Mouse (Mus musculus): ENCODE measurements around the gene Acp7. TPM values are rescaled to one million over a fixed set of nuclear protein-coding genes. Genes with fewer than 3 reads are reported as not detected.

Gene Acp7
- polyA plus RNA-seq, 1 experiment = not detected

GRCm38 (mm10) chr7:28671172-28671571 is 40.0 kb upstream of the Acp7 start:
- TF ChIP-seq POLR2A (IDR thresholded peaks at IDR 0.05; ENCODE audit: low read depth, low read length) (no peak), CTCF (conservative IDR thresholded peaks at IDR 0.05; ENCODE audit: insufficient read depth, insufficient read length, low read depth, low read length) (no peak)
- Histone ChIP-seq H3K4me1 (ENCODE audit: control insufficient read depth, insufficient read depth, low read length) (no peaks in the 10 kb centered on the region), H3K27ac (ENCODE audit: insufficient read depth, low read depth, low read length) (no peak overlapping the region), H3K4me3 (ENCODE audit: insufficient read depth, low read depth, low read length) (no peak overlapping the region), H3K27me3 (replicated peaks; ENCODE audit: control insufficient read depth, insufficient read depth, low read length) (no peaks in the 10 kb centered on the region), H3K36me3 (ENCODE audit: control insufficient read depth, insufficient read depth, low read length) (no peaks in the 10 kb centered on the region)
- no peak for DNase-seq
- 42% methylated on average over 4 of the region's 4 CpGs for WGBS

- no peaks in the 10 kb centered on the region for H3K36me3 ChIP-seq (ENCODE audit: control insufficient read depth, insufficient read depth, low read length)
- TF ChIP-seq POLR2A (IDR thresholded peaks at IDR 0.05; ENCODE audit: low read depth, low read length) = no peak
- no peak for TF ChIP-seq CTCF (conservative IDR thresholded peaks at IDR 0.05; ENCODE audit: insufficient read depth, insufficient read length, low read depth, low read length)
- H3K4me1 ChIP-seq (ENCODE audit: control insufficient read depth, insufficient read depth, low read length) = no peaks in the 10 kb centered on the region
- no peak overlapping the region for H3K4me3 ChIP-seq (ENCODE audit: insufficient read depth, low read depth, low read length)
- H3K27ac ChIP-seq (ENCODE audit: insufficient read depth, low read depth, low read length) = no peak overlapping the region
- no peak for DNase-seq
- WGBS = 10% methylated on average over 15 of the region's 15 CpGs
- no peaks in the 10 kb centered on the region for H3K27me3 ChIP-seq (replicated peaks; ENCODE audit: control insufficient read depth, insufficient read depth, low read length)
These were observed 34.8 kb upstream of the Acp7 start for GRCm38 (mm10) chr7:28665620-28666579.

- H3K4me1 ChIP-seq (ENCODE audit: control insufficient read depth, insufficient read depth, low read length) = no peaks in the 10 kb centered on the region
- no peak for TF ChIP-seq POLR2A (IDR thresholded peaks at IDR 0.05; ENCODE audit: low read depth, low read length)
- TF ChIP-seq CTCF (conservative IDR thresholded peaks at IDR 0.05; ENCODE audit: insufficient read depth, insufficient read length, low read depth, low read length) = no peak
- DNase-seq = no peak
- H3K27ac ChIP-seq (ENCODE audit: insufficient read depth, low read depth, low read length) = no peak overlapping the region
- no peak overlapping the region for H3K4me3 ChIP-seq (ENCODE audit: insufficient read depth, low read depth, low read length)
- WGBS = 68% methylated on average over 4 of the region's 4 CpGs
- H3K36me3 ChIP-seq (ENCODE audit: control insufficient read depth, insufficient read depth, low read length) = no peaks in the 10 kb centered on the region
- no peaks in the 10 kb centered on the region for H3K27me3 ChIP-seq (replicated peaks; ENCODE audit: control insufficient read depth, insufficient read depth, low read length)
These were observed 25.3 kb upstream of the Acp7 start for GRCm38 (mm10) chr7:28656430-28656829.

- H3K4me3 ChIP-seq (ENCODE audit: insufficient read depth, low read depth, low read length) = no peak overlapping the region
- no peak for DNase-seq
- H3K27ac ChIP-seq (ENCODE audit: insufficient read depth, low read depth, low read length) = no peak overlapping the region
- H3K36me3 ChIP-seq (ENCODE audit: control insufficient read depth, insufficient read depth, low read length) = no peaks in the 10 kb centered on the region
- no peaks in the 10 kb centered on the region for H3K4me1 ChIP-seq (ENCODE audit: control insufficient read depth, insufficient read depth, low read length)
- no peaks in the 10 kb centered on the region for H3K27me3 ChIP-seq (replicated peaks; ENCODE audit: control insufficient read depth, insufficient read depth, low read length)
- WGBS = 96% methylated on average over 2 of the region's 2 CpGs
- TF ChIP-seq CTCF (conservative IDR thresholded peaks at IDR 0.05; ENCODE audit: insufficient read depth, insufficient read length, low read depth, low read length) (peak; percentile 14; the same call in 1 of the 2 replicates), POLR2A (IDR thresholded peaks at IDR 0.05; ENCODE audit: low read depth, low read length) (no peak)
These were observed 20.0 kb upstream of the Acp7 start for GRCm38 (mm10) chr7:28651157-28651556.

GRCm38 (mm10) chr7:28647016-28647415 is 15.9 kb upstream of the Acp7 start:
- H3K4me1 ChIP-seq (ENCODE audit: control insufficient read depth, insufficient read depth, low read length) = no peaks in the 10 kb centered on the region
- H3K4me3 ChIP-seq (ENCODE audit: insufficient read depth, low read depth, low read length) = no peak overlapping the region
- no peaks in the 10 kb centered on the region for H3K27me3 ChIP-seq (replicated peaks; ENCODE audit: control insufficient read depth, insufficient read depth, low read length)
- WGBS = 45% methylated on average over 7 of the region's 7 CpGs
- H3K36me3 ChIP-seq (ENCODE audit: control insufficient read depth, insufficient read depth, low read length) = no peaks in the 10 kb centered on the region
- DNase-seq = no peak
- H3K27ac ChIP-seq (ENCODE audit: insufficient read depth, low read depth, low read length) = no peak overlapping the region
- TF ChIP-seq POLR2A (IDR thresholded peaks at IDR 0.05; ENCODE audit: low read depth, low read length) (no peak), CTCF (conservative IDR thresholded peaks at IDR 0.05; ENCODE audit: insufficient read depth, insufficient read length, low read depth, low read length) (0 out of 2 replicates have a peak, but pooled peaks have one; percentile 17)

- no peak for DNase-seq
- Histone ChIP-seq H3K4me1 (ENCODE audit: control insufficient read depth, insufficient read depth, low read length) (no peaks in the 10 kb centered on the region), H3K4me3 (ENCODE audit: insufficient read depth, low read depth, low read length) (no peak overlapping the region), H3K27ac (ENCODE audit: insufficient read depth, low read depth, low read length) (no peak overlapping the region), H3K36me3 (ENCODE audit: control insufficient read depth, insufficient read depth, low read length) (no peaks in the 10 kb centered on the region), H3K27me3 (replicated peaks; ENCODE audit: control insufficient read depth, insufficient read depth, low read length) (no peaks in the 10 kb centered on the region)
- 86% methylated on average over 2 of the region's 2 CpGs for WGBS
- TF ChIP-seq POLR2A (IDR thresholded peaks at IDR 0.05; ENCODE audit: low read depth, low read length) (no peak), CTCF (conservative IDR thresholded peaks at IDR 0.05; ENCODE audit: insufficient read depth, insufficient read length, low read depth, low read length) (no peak)
These were observed 14.9 kb upstream of the Acp7 start for GRCm38 (mm10) chr7:28645947-28646475.

GRCm38 (mm10) chr7:28645366-28645765 is 14.2 kb upstream of the Acp7 start:
- Histone ChIP-seq H3K36me3 (ENCODE audit: control insufficient read depth, insufficient read depth, low read length) (no peaks in the 10 kb centered on the region), H3K4me1 (ENCODE audit: control insufficient read depth, insufficient read depth, low read length) (no peaks in the 10 kb centered on the region), H3K27ac (ENCODE audit: insufficient read depth, low read depth, low read length) (no peak overlapping the region), H3K4me3 (ENCODE audit: insufficient read depth, low read depth, low read length) (no peak overlapping the region), H3K27me3 (replicated peaks; ENCODE audit: control insufficient read depth, insufficient read depth, low read length) (no peaks in the 10 kb centered on the region)
- 76% methylated on average over 6 of the region's 6 CpGs for WGBS
- DNase-seq = no peak
- TF ChIP-seq CTCF (conservative IDR thresholded peaks at IDR 0.05; ENCODE audit: insufficient read depth, insufficient read length, low read depth, low read length) (no peak), POLR2A (IDR thresholded peaks at IDR 0.05; ENCODE audit: low read depth, low read length) (no peak)

Measured in kidney, adult 2 months (tissue).